Mouse (Mus musculus): ENCODE data around the gene Gm44502. TPM values are rescaled to one million over a fixed set of nuclear protein-coding genes. Genes with fewer than 3 reads are reported as not detected.

Gm44502 gene
- total and polyA plus RNA-seq, 3 experiments = not detected

DNA sequence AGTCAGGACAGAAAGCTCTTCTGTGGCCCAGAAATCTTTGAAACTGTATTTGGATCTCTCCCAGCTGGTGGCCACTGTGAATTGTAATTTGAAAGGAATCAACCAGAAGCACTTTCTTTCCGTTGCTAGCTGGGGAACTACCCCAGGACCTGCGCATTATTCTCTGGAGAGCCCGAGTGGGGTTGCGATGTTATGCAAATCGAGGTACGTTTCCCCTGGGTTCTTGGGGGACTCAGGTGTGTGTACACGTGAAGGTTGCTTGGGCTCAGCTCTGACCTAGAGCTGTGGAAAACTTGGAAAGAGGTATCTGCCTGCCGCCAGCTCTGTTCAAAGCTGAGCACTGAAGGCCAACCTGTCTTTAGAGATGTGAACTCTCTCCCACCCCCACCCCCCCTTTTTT is 48.3 kb upstream of the Gm44502 start:
- TF ChIP-seq NRF1 (IDR thresholded peaks at IDR 0.05; ENCODE audit: insufficient read depth, low read depth, low read length, poor library complexity, severe bottlenecking) (no peak), POLR2AphosphoS5 (IDR thresholded peaks at IDR 0.05; ENCODE audit: borderline replicate concordance, low read depth, low read length) (no peak), ETS1 (IDR thresholded peaks at IDR 0.05; ENCODE audit: low read depth, low read length) (no peak), POLR2A (IDR thresholded peaks at IDR 0.05; ENCODE audit: control insufficient read depth in 1 of 2, insufficient read depth in 1 of 2, low read depth in 1 of 2, low read length in 2 of 2, poor library complexity in 1 of 2) (no peak), ZC3H11A (IDR thresholded peaks at IDR 0.05; ENCODE audit: low read depth, low read length) (no peak), TAL1 (IDR thresholded peaks at IDR 0.05; ENCODE audit: low read length) (no peak), GABPA (IDR thresholded peaks at IDR 0.05; ENCODE audit: low read depth, low read length) (no peak), SIN3A (IDR thresholded peaks at IDR 0.05; ENCODE audit: low read length) (no peak), USF2 (IDR thresholded peaks at IDR 0.05; ENCODE audit: borderline replicate concordance in 1 of 2, insufficient read depth in 1 of 2, low read depth in 1 of 2, low read length in 2 of 2) (no peak), EP300 (IDR thresholded peaks at IDR 0.05; ENCODE audit: low read depth in 1 of 2, low read length in 2 of 2) (no peak), MYB (IDR thresholded peaks at IDR 0.05; ENCODE audit: low read depth, low read length) (no peak), ZKSCAN1 (IDR thresholded peaks at IDR 0.05; ENCODE audit: low read depth, low read length) (no peak)
- DNase-seq (ENCODE audit: low read depth, low spot score) = no peak
- Histone ChIP-seq H3K4me1 (ENCODE audit: control insufficient read depth in 1 of 2, insufficient read depth in 2 of 2, low read length in 2 of 2) (peaks cover 0 to 9% of the 10 kb centered on the region in 2 experiments; a peak in 2 of 4 replicates), H3K79me2 (ENCODE audit: control insufficient read depth, insufficient read depth, low read length, poor library complexity) (no peaks in the 10 kb centered on the region; the same call in 1 of the 2 replicates), H3K27me3 (ENCODE audit: control insufficient read depth in 1 of 2, insufficient read depth in 2 of 2, low read length in 2 of 2) (no peaks in the 10 kb centered on the region), H3K9me3 (replicated peaks; ENCODE audit: insufficient read depth, low read length) (no peaks in the 10 kb centered on the region), H3K9ac (ENCODE audit: control insufficient read depth, low read depth, low read length, poor library complexity, severe bottlenecking) (no peak overlapping the region), H3K27ac (ENCODE audit: control insufficient read depth, low read depth, low read length) (no peak overlapping the region), H3K36me3 (ENCODE audit: control insufficient read depth in 1 of 2, insufficient read depth in 2 of 2, low read length in 2 of 2) (no peaks in the 10 kb centered on the region), H3K4me3 (ENCODE audit: control insufficient read depth in 1 of 2, insufficient read depth in 1 of 2, low read depth in 2 of 2, low read length in 2 of 2) (no peak overlapping the region)

DNA sequence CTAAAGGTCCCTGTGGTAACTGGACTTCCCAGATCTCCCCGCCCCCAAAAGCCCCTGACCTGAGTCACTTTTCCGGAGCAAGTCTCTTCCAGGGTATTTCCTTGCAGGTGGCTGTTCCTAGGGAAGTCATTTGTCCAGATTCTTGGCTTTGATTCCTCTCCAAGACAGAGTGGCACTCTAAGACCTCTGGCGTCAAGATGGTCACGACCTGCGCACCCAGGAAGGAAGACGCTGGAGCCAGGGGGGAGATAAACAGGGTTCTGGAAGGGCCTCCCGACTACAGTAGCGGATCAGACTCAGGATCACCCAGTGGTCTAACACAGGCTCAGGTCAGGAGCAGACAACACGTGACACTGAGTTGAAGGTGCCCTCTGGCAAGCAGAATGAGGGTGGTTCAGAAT is 47.6 kb upstream of the Gm44502 start, which contains the start of gene Arsa:
TSS of gene Arsa (minus strand) at position 335 of the 401 bp plus-strand sequence.
- DNase-seq (ENCODE audit: low read depth, low spot score) = no peak
- H3K36me3 ChIP-seq (ENCODE audit: control insufficient read depth in 1 of 2, insufficient read depth in 2 of 2, low read length in 2 of 2) = no peaks in the 10 kb centered on the region
- peak within 1 kb of the TSS; percentile 91 for H3K27ac ChIP-seq (ENCODE audit: control insufficient read depth, low read depth, low read length)
- H3K9me3 ChIP-seq (replicated peaks; ENCODE audit: insufficient read depth, low read length) = no peaks in the 10 kb centered on the region
- peaks cover 0 to 9% of the 10 kb centered on the region in 2 experiments; a peak in 2 of 4 replicates for H3K4me1 ChIP-seq (ENCODE audit: control insufficient read depth in 1 of 2, insufficient read depth in 2 of 2, low read length in 2 of 2)
- H3K9ac ChIP-seq (ENCODE audit: control insufficient read depth, low read depth, low read length, poor library complexity, severe bottlenecking) = peak within 1 kb of the TSS; percentile 74
- peak within 1 kb of the TSS; percentile 71 to 76 for H3K4me3 ChIP-seq (ENCODE audit: control insufficient read depth in 1 of 2, insufficient read depth in 1 of 2, low read depth in 2 of 2, low read length in 2 of 2)
- H3K79me2 ChIP-seq (ENCODE audit: control insufficient read depth, insufficient read depth, low read length, poor library complexity) = no peaks in the 10 kb centered on the region; the same call in 1 of the 2 replicates
- no peak for TF ChIP-seq SIN3A (IDR thresholded peaks at IDR 0.05; ENCODE audit: low read length)
- TF ChIP-seq SMC3 (IDR thresholded peaks at IDR 0.05; ENCODE audit: low read depth, low read length) = no peak
- no peak for TF ChIP-seq POLR2A (IDR thresholded peaks at IDR 0.05; ENCODE audit: control insufficient read depth in 1 of 2, insufficient read depth in 1 of 2, low read depth in 1 of 2, low read length in 2 of 2, poor library complexity in 1 of 2)
- no peak for TF ChIP-seq TCF12 (IDR thresholded peaks at IDR 0.05; ENCODE audit: low read depth, low read length)
- TF ChIP-seq UBTF (IDR thresholded peaks at IDR 0.05; ENCODE audit: borderline replicate concordance, insufficient read depth, low read depth, low read length) = no peak
- no peak for TF ChIP-seq MAX (IDR thresholded peaks at IDR 0.05; ENCODE audit: low read length)
- TF ChIP-seq USF2 (IDR thresholded peaks at IDR 0.05; ENCODE audit: borderline replicate concordance in 1 of 2, insufficient read depth in 1 of 2, low read depth in 1 of 2, low read length in 2 of 2) = no peak
- TF ChIP-seq TAL1 (IDR thresholded peaks at IDR 0.05; ENCODE audit: low read length) = no peak
- TF ChIP-seq NRF1 (IDR thresholded peaks at IDR 0.05; ENCODE audit: insufficient read depth, low read depth, low read length, poor library complexity, severe bottlenecking) = no peak
- TF ChIP-seq EP300 (IDR thresholded peaks at IDR 0.05; ENCODE audit: low read depth in 1 of 2, low read length in 2 of 2) = no peak
- no peak for TF ChIP-seq CTCF (IDR thresholded peaks at IDR 0.05 in 2 of 3, conservative IDR thresholded peaks at IDR 0.05 in 1 of 3; ENCODE audit: control insufficient read depth in 1 of 3, insufficient read depth in 1 of 3, low read depth in 2 of 3, low read length in 3 of 3, poor library complexity in 1 of 3, severe bottlenecking in 1 of 3)
- no peak for TF ChIP-seq E2F4 (IDR thresholded peaks at IDR 0.05; ENCODE audit: borderline replicate concordance, low read depth, low read length)
- no peak for TF ChIP-seq MYB (IDR thresholded peaks at IDR 0.05; ENCODE audit: low read depth, low read length)
- TF ChIP-seq ZC3H11A (IDR thresholded peaks at IDR 0.05; ENCODE audit: low read depth, low read length) = no peak
- TF ChIP-seq BHLHE40 (IDR thresholded peaks at IDR 0.05; ENCODE audit: borderline replicate concordance, low read depth, low read length) = no peak
- TF ChIP-seq MYC (IDR thresholded peaks at IDR 0.05; ENCODE audit: low read depth, low read length) = no peak
- no peak for TF ChIP-seq ZMIZ1 (IDR thresholded peaks at IDR 0.05; ENCODE audit: low read depth, low read length)
- TF ChIP-seq ZNF384 (IDR thresholded peaks at IDR 0.05; ENCODE audit: low read depth, low read length) = no peak
- TF ChIP-seq POLR2AphosphoS5 (IDR thresholded peaks at IDR 0.05; ENCODE audit: borderline replicate concordance, low read depth, low read length) = no peak
- no peaks in the 10 kb centered on the region for H3K27me3 ChIP-seq (ENCODE audit: control insufficient read depth in 1 of 2, insufficient read depth in 2 of 2, low read length in 2 of 2)
